Mouse (Mus musculus) bone marrow, adult 2 months (tissue): ENCODE results near the gene 5330417H12Rik.

Experiments used
- CTCF ChIP-seq: fragments of 200-500 bp; IDR thresholded peaks from 2 replicates; pipeline ENCODE4 v1.5.1; 2011; ENCODE audit warnings: low read length, control low read depth; ENCODE audit not compliant: control insufficient read depth, insufficient read depth
- POLR2A ChIP-seq: fragments of 200-500 bp; IDR thresholded peaks from 2 replicates; pipeline ENCODE4 v1.6.1; 2011; ENCODE audit warnings: low read depth, mild to moderate bottlenecking, control low read depth, low read length, borderline replicate concordance; ENCODE audit not compliant: control insufficient read depth

GRCm38 (mm10) chr7:107637398-107637797 is 12.4 kb upstream of the 5330417H12Rik start:
- TF ChIP-seq CTCF (no peak), POLR2A (no peak)
